Mouse (Mus musculus) hindbrain, embryonic 16.5 days (tissue): ENCODE results near the gene Limch1. TPM values are rescaled to one million over a fixed set of nuclear protein-coding genes. Genes with fewer than 3 reads are reported as not detected.

Experiments
- ATAC-seq: fragments of 200-750 bp; cut with Nextera tagmentation; 2 replicates; pipeline ENCODE4 v1.8.0; 2017; ENCODE audit warnings: moderate TSS enrichment, moderate library complexity
- H3K27ac ChIP-seq: fragments of 300-500 bp; sonication (generic); 2 replicates; pipeline ENCODE4 v1.5.1; 2014; ENCODE audit warnings: low read depth, mild to moderate bottlenecking, control low read depth, low read length, moderate library complexity
- H3K27me3 ChIP-seq: fragments of 300-500 bp; sonication (generic); replicated peaks from 2 replicates; pipeline ENCODE4 v1.6.1; 2014; ENCODE audit warnings: low read length; ENCODE audit not compliant: control insufficient read depth, insufficient read depth
- H3K36me3 ChIP-seq: fragments of 300-500 bp; sonication (generic); 2 replicates; pipeline ENCODE4 v1.6.1; 2014; ENCODE audit warnings: mild to moderate bottlenecking, low read length, moderate library complexity, mixed read lengths; ENCODE audit not compliant: control insufficient read depth, insufficient read depth
- H3K4me1 ChIP-seq: fragments of 300-500 bp; sonication (generic); 2 replicates; pipeline ENCODE4 v1.6.1; 2014; ENCODE audit warnings: low read depth, low read length; ENCODE audit not compliant: control insufficient read depth, insufficient read depth
- H3K4me2 ChIP-seq: fragments of 300-500 bp; sonication (generic); 2 replicates; pipeline ENCODE4 v1.6.1; 2014; ENCODE audit warnings: mild to moderate bottlenecking, low read length, control low read depth, moderate library complexity
- H3K4me3 ChIP-seq: fragments of 300-500 bp; sonication (generic); 2 replicates; pipeline ENCODE4 v1.5.1; 2014; ENCODE audit warnings: mild to moderate bottlenecking, low read length, control low read depth, moderate library complexity
- H3K9ac ChIP-seq: fragments of 300-500 bp; sonication (generic); 2 replicates; pipeline ENCODE4 v1.6.1; 2014; ENCODE audit warnings: low read depth, mild to moderate bottlenecking, control low read depth, low read length, moderate library complexity
- H3K9me3 ChIP-seq: fragments of 300-500 bp; sonication (generic); 2 replicates; pipeline ENCODE4 v1.6.1; 2014; ENCODE audit warnings: mild to moderate bottlenecking, low read length, moderate library complexity; ENCODE audit not compliant: control insufficient read depth
- WGBS: fragments of 180-500 bp; shearing (Covaris S2); extraction: QIAGEN DNeasy Blood & Tissue Kit; methylation state at CpG from one replicate; pipeline ENCODE4 v1.1.7; 2014; 5-methylcytosine and 5-hydroxymethylcytosine counted together
- polyA plus RNA-seq: library from polyadenylated mRNA; unstranded; fragments of >200 nt; fragmentation: Nextera tagmentation; extraction: Ambion mirVana; gene quantifications from 2 replicates; pipeline ENCODE4 v1.2.1, GENCODE M21; 2015

The Limch1 gene
- polyA plus RNA-seq, 1 experiment from 2014 or later: 48.4 TPM

DNA sequence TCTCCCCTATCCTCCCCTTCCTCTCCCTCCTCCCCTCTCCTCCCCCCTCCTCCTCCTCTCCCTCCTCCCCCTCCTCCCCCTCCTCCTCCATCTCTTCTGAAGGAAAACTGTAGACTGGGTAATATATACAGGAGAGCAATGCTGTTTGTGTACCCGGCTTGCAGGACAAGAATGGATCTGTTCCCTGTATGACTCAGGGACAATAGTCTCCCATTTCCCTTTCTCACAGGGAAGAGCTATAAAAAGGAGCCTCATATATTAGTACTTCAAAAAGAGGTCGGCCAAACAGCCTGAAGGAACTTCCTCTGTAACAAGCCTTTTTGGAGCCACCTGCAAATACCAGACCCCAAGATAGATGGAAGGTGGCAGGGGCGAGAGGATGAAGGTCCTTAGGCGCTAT lies 23.4 kb downstream of the Limch1 start:
- no peaks in the 10 kb centered on the region for H3K36me3 ChIP-seq
- H3K4me3 ChIP-seq: no peak overlapping the region
- no peak overlapping the region for H3K9ac ChIP-seq
- H3K27me3 ChIP-seq: no peaks in the 10 kb centered on the region
- no peak for ATAC-seq
- no peaks in the 10 kb centered on the region for H3K9me3 ChIP-seq
- 62% methylated on average over 4 of the region's 4 CpGs for WGBS
- no peak overlapping the region for H3K27ac ChIP-seq
- H3K4me1 ChIP-seq: no peaks in the 10 kb centered on the region
- no peak overlapping the region for H3K4me2 ChIP-seq

DNA sequence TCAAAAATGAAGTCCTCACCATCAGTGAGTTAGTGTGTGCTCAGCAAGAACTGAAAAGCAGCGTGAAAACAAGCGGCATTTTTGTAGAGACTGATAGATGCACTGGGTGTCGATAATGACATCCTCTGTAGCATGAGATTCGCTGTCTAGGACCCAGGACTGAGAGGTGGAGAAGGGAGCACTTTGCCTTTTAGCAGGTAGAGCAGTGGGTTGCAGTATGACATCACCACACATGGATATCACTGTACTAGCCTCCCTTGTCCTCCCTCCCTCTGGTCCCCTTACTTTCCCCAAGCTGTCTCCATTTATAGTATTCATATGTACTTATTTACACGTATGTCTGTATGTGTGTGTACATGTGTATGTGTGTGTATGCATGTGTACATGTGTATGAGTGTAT lies 23.9 kb downstream of the Limch1 start:
- H3K36me3 ChIP-seq: no peaks in the 10 kb centered on the region
- 87% methylated on average over 5 of the region's 5 CpGs for WGBS
- ATAC-seq: 0 out of 2 replicates have a peak, but pooled peaks have one; percentile 19
- H3K4me2 ChIP-seq: no peak overlapping the region
- no peak overlapping the region for H3K4me3 ChIP-seq
- no peak overlapping the region for H3K9ac ChIP-seq
- H3K27me3 ChIP-seq: no peaks in the 10 kb centered on the region
- no peaks in the 10 kb centered on the region for H3K9me3 ChIP-seq
- H3K4me1 ChIP-seq: no peaks in the 10 kb centered on the region
- no peak overlapping the region for H3K27ac ChIP-seq

DNA sequence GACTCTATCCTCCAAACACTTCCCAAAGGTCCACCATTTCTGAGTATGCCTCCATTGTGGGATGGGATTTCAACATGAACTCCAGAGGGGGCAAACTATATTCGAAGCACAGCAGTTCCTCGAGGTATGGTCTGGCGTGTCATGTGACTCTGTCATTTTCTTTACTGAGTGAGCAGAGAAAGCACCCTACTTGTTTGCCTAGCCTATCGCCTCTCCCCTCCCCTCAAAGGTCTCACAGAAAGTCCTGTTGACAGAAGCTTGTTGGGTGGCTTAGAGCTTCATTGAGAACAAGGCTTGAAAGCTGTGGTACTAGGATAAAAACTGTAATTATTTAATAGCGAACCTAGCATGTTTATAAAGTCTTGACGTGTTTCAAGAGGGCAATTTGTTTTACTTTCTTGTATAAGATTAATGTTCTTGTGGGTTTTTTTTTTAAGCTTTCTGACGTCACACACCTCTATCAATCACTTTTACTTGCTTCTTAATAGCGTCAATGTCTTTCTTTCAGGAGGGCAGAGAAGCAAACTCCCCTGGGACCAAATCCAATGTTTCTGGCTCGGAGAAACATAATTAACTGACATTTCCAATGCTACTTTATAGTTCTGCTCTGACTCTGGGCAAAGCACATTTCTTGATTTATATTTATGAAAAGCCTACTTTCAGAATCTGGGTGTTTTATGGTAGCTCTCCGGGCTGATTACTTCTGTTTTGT lies 32.5 kb downstream of the Limch1 start:
- no peak overlapping the region for H3K4me3 ChIP-seq
- H3K27me3 ChIP-seq: no peaks in the 10 kb centered on the region
- H3K4me1 ChIP-seq: no peaks in the 10 kb centered on the region
- no peak for ATAC-seq
- H3K27ac ChIP-seq: no peak overlapping the region
- 0 out of 2 replicates have a peak, but pooled peaks cover 2% of the 10 kb centered on the region for H3K9me3 ChIP-seq
- H3K36me3 ChIP-seq: no peaks in the 10 kb centered on the region
- WGBS: 65% methylated on average over 10 of the region's 10 CpGs
- no peak overlapping the region for H3K9ac ChIP-seq
- no peak overlapping the region for H3K4me2 ChIP-seq

DNA sequence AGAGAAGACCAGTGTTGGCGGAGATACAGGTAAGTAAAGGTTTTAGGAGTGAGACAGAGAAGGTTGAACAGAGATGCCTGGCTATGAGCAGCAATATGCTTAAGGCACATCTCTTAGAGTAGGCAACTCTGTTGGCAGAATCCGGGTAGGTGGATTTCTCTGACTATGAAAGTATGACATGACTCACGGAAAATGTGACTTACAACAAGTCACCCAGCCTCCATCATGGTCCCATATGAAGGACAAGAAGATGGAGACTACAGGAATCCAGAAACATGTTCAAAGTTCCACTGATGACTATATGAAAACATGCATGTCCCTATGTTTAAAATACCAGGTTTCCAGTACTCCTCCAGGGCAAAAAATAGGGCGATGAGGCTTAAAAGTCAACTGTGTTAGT lies 34.7 kb downstream of the Limch1 start:
- 0 out of 2 replicates have a peak, but pooled peaks cover 2% of the 10 kb centered on the region for H3K9me3 ChIP-seq
- 94% methylated on average over 4 of the region's 4 CpGs for WGBS

DNA sequence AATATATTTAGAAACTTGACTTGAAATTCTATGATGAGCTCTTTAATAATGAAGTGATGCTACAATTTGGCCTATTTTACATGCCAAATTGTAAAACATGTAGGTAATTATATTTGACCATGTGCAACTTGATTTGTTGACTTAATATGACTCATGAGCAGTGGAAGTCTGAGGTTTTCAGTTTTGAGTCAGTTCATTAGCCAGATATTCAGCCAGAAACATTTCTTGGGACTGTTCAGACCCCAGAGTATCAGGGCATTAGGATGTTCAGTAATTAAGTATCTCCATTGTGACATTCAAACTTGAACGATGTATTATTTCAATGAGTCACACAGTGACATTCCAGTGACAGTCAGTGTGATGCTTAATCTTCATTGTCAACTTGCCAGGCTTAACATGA lies 35.9 kb downstream of the Limch1 start:
- no peak for ATAC-seq
- H3K36me3 ChIP-seq: no peaks in the 10 kb centered on the region
- H3K4me3 ChIP-seq: no peak overlapping the region
- no peak overlapping the region for H3K9ac ChIP-seq
- H3K4me2 ChIP-seq: no peak overlapping the region
- H3K27ac ChIP-seq: no peak overlapping the region
- no peaks in the 10 kb centered on the region for H3K4me1 ChIP-seq
- 0 out of 2 replicates have a peak, but pooled peaks cover 2% of the 10 kb centered on the region for H3K9me3 ChIP-seq
- 73% methylated on average over 1 of the region's 1 CpGs for WGBS
- H3K27me3 ChIP-seq: no peaks in the 10 kb centered on the region

More for the DNA sequence above, 34.7 kb downstream of the Limch1 start:
- H3K4me3 ChIP-seq: no peak overlapping the region
- H3K36me3 ChIP-seq: no peaks in the 10 kb centered on the region
- ATAC-seq: no peak
- no peaks in the 10 kb centered on the region for H3K4me1 ChIP-seq
- no peaks in the 10 kb centered on the region for H3K27me3 ChIP-seq
- no peak overlapping the region for H3K27ac ChIP-seq
- H3K4me2 ChIP-seq: no peak overlapping the region
- no peak overlapping the region for H3K9ac ChIP-seq

DNA sequence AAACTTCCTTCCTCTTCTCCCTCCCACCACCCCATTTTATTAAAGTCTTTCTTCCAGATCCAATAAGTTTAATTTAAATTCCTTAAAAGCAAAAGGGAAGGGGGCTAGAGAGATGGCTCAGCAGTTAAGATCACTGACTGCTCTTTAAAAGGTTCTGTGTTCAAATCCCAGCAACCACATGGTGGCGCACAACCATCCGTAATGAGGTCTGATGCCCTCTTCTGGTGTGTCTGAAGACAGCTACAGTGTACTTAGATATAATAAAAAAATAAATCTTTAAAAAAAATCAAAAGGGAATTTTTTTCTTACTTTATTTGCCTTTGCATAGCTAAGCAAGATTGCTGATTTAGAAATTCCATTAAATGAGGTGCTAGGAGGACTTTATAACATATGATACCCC lies 37.2 kb downstream of the Limch1 start:
- Histone ChIP-seq H3K4me2 (no peak overlapping the region), H3K9ac (no peak overlapping the region), H3K27me3 (no peaks in the 10 kb centered on the region), H3K9me3 (0 out of 2 replicates have a peak, but pooled peaks cover 2% of the 10 kb centered on the region), H3K27ac (no peak overlapping the region), H3K36me3 (no peaks in the 10 kb centered on the region), H3K4me1 (no peaks in the 10 kb centered on the region), H3K4me3 (no peak overlapping the region)
- WGBS: 95% methylated on average over 2 of the region's 2 CpGs
- ATAC-seq: no peak

DNA sequence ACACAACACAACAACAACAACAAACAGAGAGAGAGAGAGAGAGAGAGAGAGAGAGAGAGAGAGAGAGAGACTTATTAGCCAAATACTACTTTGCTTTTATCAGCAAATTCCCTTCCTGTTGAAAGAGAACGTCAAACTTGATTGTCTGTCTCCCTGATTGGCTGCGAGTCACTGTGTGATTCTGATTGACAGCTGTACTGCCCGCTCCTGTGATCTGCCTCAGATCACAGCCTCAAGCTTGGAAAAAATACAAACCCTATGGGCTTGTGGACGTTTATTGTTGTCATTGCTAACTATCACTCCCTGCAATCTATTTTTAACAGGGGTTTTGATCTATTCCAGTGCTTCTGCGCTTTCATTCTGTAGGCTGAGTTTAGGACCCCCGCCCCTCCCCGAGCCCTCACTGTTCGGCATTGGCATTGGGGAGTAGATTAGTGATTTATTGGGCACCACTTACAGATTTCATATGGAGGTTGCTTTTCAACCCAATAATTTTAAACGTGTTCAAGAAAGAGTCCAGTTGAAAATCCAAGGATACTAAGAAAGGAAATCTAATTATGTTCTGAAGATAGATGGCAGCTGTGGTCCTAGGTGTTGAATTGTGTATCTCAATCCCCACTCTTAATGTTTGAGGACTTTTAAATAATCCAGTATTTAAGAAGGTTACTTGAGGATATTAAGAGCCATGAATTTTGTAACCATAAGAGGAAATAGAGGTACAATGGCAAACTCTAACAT lies 39.2 kb downstream of the Limch1 start:
- no peak overlapping the region for H3K4me2 ChIP-seq
- 77% methylated on average over 9 of the region's 9 CpGs for WGBS
- H3K27me3 ChIP-seq: no peaks in the 10 kb centered on the region

DNA sequence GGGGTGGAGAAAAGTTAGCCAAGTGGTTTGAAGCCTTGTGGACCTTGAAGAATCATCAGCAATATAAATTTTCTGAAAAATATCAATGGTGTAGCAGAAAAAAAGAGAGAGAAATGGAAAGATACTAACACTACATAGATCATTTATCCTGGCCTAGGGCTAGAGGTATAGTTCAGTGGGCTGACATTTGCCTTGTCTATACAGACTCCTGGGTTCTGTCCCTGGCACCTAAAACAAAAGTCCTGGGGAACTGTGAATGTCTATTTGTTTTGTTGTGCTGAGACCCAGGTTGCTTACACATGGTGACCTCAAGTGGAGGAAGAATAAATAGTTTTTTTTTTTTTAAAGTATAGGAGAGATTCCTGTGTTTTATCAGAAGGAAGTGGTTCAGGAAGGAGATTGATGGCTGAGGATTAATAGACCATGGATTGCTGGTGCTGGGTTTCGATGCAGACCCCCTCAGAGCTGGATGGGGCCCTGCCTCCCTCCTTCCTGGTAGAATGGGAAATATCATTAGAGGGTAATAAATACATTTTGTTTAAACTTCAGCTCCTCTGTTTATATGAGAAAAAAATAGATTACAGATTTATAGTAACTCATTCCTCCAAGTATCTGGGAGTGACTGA lies 40.5 kb downstream of the Limch1 start:
- H3K36me3 ChIP-seq: no peaks in the 10 kb centered on the region
- H3K27me3 ChIP-seq: no peaks in the 10 kb centered on the region
- 64% methylated on average over 1 of the region's 1 CpGs for WGBS
- H3K9me3 ChIP-seq: 0 out of 2 replicates have a peak, but pooled peaks cover 2% of the 10 kb centered on the region
- no peak overlapping the region for H3K4me2 ChIP-seq
- H3K9ac ChIP-seq: no peak overlapping the region
- no peak for ATAC-seq
- H3K27ac ChIP-seq: no peak overlapping the region
- no peak overlapping the region for H3K4me3 ChIP-seq
- H3K4me1 ChIP-seq: no peaks in the 10 kb centered on the region

More for the DNA sequence above, 39.2 kb downstream of the Limch1 start:
- ATAC-seq: no peak
- no peak overlapping the region for H3K4me3 ChIP-seq
- H3K27ac ChIP-seq: no peak overlapping the region
- no peak overlapping the region for H3K9ac ChIP-seq
- H3K4me1 ChIP-seq: no peaks in the 10 kb centered on the region
- H3K36me3 ChIP-seq: no peaks in the 10 kb centered on the region
- 0 out of 2 replicates have a peak, but pooled peaks cover 2% of the 10 kb centered on the region for H3K9me3 ChIP-seq

DNA sequence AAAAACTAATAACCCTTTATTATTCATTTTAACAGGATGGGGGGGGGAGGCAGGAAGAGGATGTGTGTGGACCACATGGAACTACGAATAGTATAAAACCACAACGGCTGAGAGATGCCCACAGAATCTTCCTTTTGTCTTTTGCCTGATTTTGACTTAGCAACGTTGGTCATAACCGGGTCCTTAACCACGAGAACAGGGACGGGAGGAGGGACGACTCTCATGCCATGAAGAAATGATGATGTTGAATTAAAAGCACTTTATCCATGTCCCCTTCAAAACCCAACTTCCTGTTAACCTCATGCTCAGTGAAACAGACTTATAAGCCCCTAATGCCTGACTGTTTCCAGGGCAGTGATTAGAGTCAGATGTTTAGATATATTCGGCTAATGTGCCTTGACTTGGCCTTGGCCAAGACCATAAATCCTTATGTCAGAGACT lies 41.0 kb downstream of the Limch1 start:
- no peak overlapping the region for H3K4me2 ChIP-seq
- WGBS: 90% methylated on average over 8 of the region's 8 CpGs
- H3K27ac ChIP-seq: no peak overlapping the region
- ATAC-seq: no peak
- 0 out of 2 replicates have a peak, but pooled peaks cover 2% of the 10 kb centered on the region for H3K9me3 ChIP-seq
- H3K4me1 ChIP-seq: no peaks in the 10 kb centered on the region
- H3K9ac ChIP-seq: no peak overlapping the region
- no peak overlapping the region for H3K4me3 ChIP-seq
- H3K27me3 ChIP-seq: no peaks in the 10 kb centered on the region
- H3K36me3 ChIP-seq: no peaks in the 10 kb centered on the region
